Mouse (Mus musculus): ENCODE results near the gene Zdhhc5. TPM values are rescaled to one million over a fixed set of nuclear protein-coding genes. Genes with fewer than 3 reads are reported as not detected.
A peak's percentile ranks its signal among the peaks of the same experiment; 100 is the strongest.

Gene Zdhhc5
- total RNA-seq (2012; rRNA removed) (26.4 and 29.3 TPM in 2 replicates), polyA plus RNA-seq (2012; ENCODE audit: insufficient read depth in 1 of 2, insufficient read length in 2 of 2, low read depth in 1 of 2, low replicate concordance in 2 of 2, missing spikeins in 1 of 2) (10 to 100 TPM in 1 of 2 experiments, not detected in 1; 42.9 TPM)

GRCm38 (mm10) chr2:84714811-84715561 lies at the start of gene Zdhhc5:
Gene Zdhhc5, minus strand, starts transcription at chr2:84715180.
- H3K27ac ChIP-seq (ENCODE audit: control insufficient read depth, low read depth, low read length), result peak within 1 kb of the TSS; percentile 98
- peaks cover 35% of the 10 kb centered on the region for H3K79me2 ChIP-seq (ENCODE audit: control insufficient read depth, insufficient read depth, low read length, poor library complexity)
- H3K4me3 ChIP-seq (ENCODE audit: control insufficient read depth in 1 of 2, insufficient read depth in 1 of 2, low read depth in 2 of 2, low read length in 2 of 2), result peak within 1 kb of the TSS; percentile 92
- no peaks in the 10 kb centered on the region for H3K27me3 ChIP-seq (ENCODE audit: control insufficient read depth in 1 of 2, insufficient read depth in 2 of 2, low read length in 2 of 2)
- peaks cover 1 to 23% of the 10 kb centered on the region in 2 experiments for H3K36me3 ChIP-seq (ENCODE audit: control insufficient read depth in 1 of 2, insufficient read depth in 2 of 2, low read length in 2 of 2)
- H3K4me1 ChIP-seq (ENCODE audit: control insufficient read depth in 1 of 2, insufficient read depth in 2 of 2, low read length in 2 of 2), result peaks cover 0 to 11% of the 10 kb centered on the region in 2 experiments; a peak in 2 of 4 replicates
- H3K9ac ChIP-seq (ENCODE audit: control insufficient read depth, low read depth, low read length, poor library complexity, severe bottlenecking), result peak within 1 kb of the TSS; percentile 99
- no peaks in the 10 kb centered on the region for H3K9me3 ChIP-seq (replicated peaks; ENCODE audit: insufficient read depth, low read length)
- DNase-seq (ENCODE audit: low read depth, low spot score), result peak; percentile 98
- TF ChIP-seq MXI1 (IDR thresholded peaks at IDR 0.05; ENCODE audit: low read depth, low read length), result peak; percentile 39
- no peak for TF ChIP-seq CTCF (IDR thresholded peaks at IDR 0.05 in 2 of 3, conservative IDR thresholded peaks at IDR 0.05 in 1 of 3; ENCODE audit: control insufficient read depth in 1 of 3, insufficient read depth in 1 of 3, low read depth in 2 of 3, low read length in 3 of 3, poor library complexity in 1 of 3, severe bottlenecking in 1 of 3)
- peak; percentile 77 for TF ChIP-seq POLR2AphosphoS2 (IDR thresholded peaks at IDR 0.05; ENCODE audit: low read length)
- TF ChIP-seq MYC (IDR thresholded peaks at IDR 0.05; ENCODE audit: low read depth, low read length), result no peak
- TF ChIP-seq CHD2 (IDR thresholded peaks at IDR 0.05; ENCODE audit: low read length), result no peak
- TF ChIP-seq POLR2AphosphoS5 (IDR thresholded peaks at IDR 0.05; ENCODE audit: borderline replicate concordance, low read depth, low read length), result no peak
- no peak for TF ChIP-seq MEF2A (IDR thresholded peaks at IDR 0.05; ENCODE audit: extremely low read depth, insufficient replicate concordance, low read depth, low read length, poor library complexity, severe bottlenecking)
- TF ChIP-seq KAT2A (conservative IDR thresholded peaks at IDR 0.05; ENCODE audit: low read depth, low read length), result no peak
- no peak for TF ChIP-seq MYB (IDR thresholded peaks at IDR 0.05; ENCODE audit: low read depth, low read length)
- TF ChIP-seq MAFK (IDR thresholded peaks at IDR 0.05; ENCODE audit: borderline replicate concordance, low read depth, low read length), result no peak
- TF ChIP-seq TBP (IDR thresholded peaks at IDR 0.05; ENCODE audit: low read depth, low read length), result peak; percentile 12; the same call in 1 of the 2 replicates
- TF ChIP-seq EP300 (IDR thresholded peaks at IDR 0.05; ENCODE audit: low read depth in 1 of 2, low read length in 2 of 2), result peak in 1 of 2 experiments; percentile 24; a peak in 1 of 4 replicates
- TF ChIP-seq GABPA (IDR thresholded peaks at IDR 0.05; ENCODE audit: low read depth, low read length), result no peak
- TF ChIP-seq SMC3 (IDR thresholded peaks at IDR 0.05; ENCODE audit: low read depth, low read length), result no peak
- no peak for TF ChIP-seq BHLHE40 (IDR thresholded peaks at IDR 0.05; ENCODE audit: borderline replicate concordance, low read depth, low read length)
- TF ChIP-seq USF1 (IDR thresholded peaks at IDR 0.05; ENCODE audit: low read depth, low read length), result no peak
- peak; percentile 59 for TF ChIP-seq NRF1 (IDR thresholded peaks at IDR 0.05; ENCODE audit: insufficient read depth, low read depth, low read length, poor library complexity, severe bottlenecking)
- peak; percentile 49; the same call in 1 of the 2 replicates for TF ChIP-seq TCF12 (IDR thresholded peaks at IDR 0.05; ENCODE audit: low read depth, low read length)
- TF ChIP-seq MAZ (IDR thresholded peaks at IDR 0.05; ENCODE audit: low read depth, low read length), result peak; percentile 60
- TF ChIP-seq USF2 (IDR thresholded peaks at IDR 0.05; ENCODE audit: borderline replicate concordance in 1 of 2, insufficient read depth in 1 of 2, low read depth in 1 of 2, low read length in 2 of 2), result no peak
- no peak; the same call in 1 of the 2 replicates for TF ChIP-seq SIN3A (IDR thresholded peaks at IDR 0.05; ENCODE audit: low read length)
- peak; percentile 73 to 85; a peak in 3 of 4 replicates for TF ChIP-seq POLR2A (IDR thresholded peaks at IDR 0.05; ENCODE audit: control insufficient read depth in 1 of 2, insufficient read depth in 1 of 2, low read depth in 1 of 2, low read length in 2 of 2, poor library complexity in 1 of 2)
- TF ChIP-seq ETS1 (IDR thresholded peaks at IDR 0.05; ENCODE audit: low read depth, low read length), result peak; percentile 5; the same call in 1 of the 2 replicates
- TF ChIP-seq TAL1 (IDR thresholded peaks at IDR 0.05; ENCODE audit: low read length), result no peak
- no peak for TF ChIP-seq RAD21 (IDR thresholded peaks at IDR 0.05; ENCODE audit: low read depth, low read length)
- peak; percentile 64; the same call in 1 of the 2 replicates for TF ChIP-seq MAX (IDR thresholded peaks at IDR 0.05; ENCODE audit: low read length)
- no peak for TF ChIP-seq E2F4 (IDR thresholded peaks at IDR 0.05; ENCODE audit: borderline replicate concordance, low read depth, low read length)
- TF ChIP-seq ZMIZ1 (IDR thresholded peaks at IDR 0.05; ENCODE audit: low read depth, low read length), result peak; percentile 85
- TF ChIP-seq RCOR1 (IDR thresholded peaks at IDR 0.05; ENCODE audit: low read depth, low read length), result no peak
- peak; percentile 49; the same call in 1 of the 2 replicates for TF ChIP-seq ELF1 (IDR thresholded peaks at IDR 0.05; ENCODE audit: low read depth, low read length)
- no peak for TF ChIP-seq ZKSCAN1 (IDR thresholded peaks at IDR 0.05; ENCODE audit: low read depth, low read length)
- TF ChIP-seq ZNF384 (IDR thresholded peaks at IDR 0.05; ENCODE audit: low read depth, low read length), result no peak
- no peak for TF ChIP-seq ZC3H11A (IDR thresholded peaks at IDR 0.05; ENCODE audit: low read depth, low read length)
- TF ChIP-seq CHD1 (IDR thresholded peaks at IDR 0.05; ENCODE audit: low read depth, low read length), result no peak
- no peak for TF ChIP-seq HCFC1 (IDR thresholded peaks at IDR 0.05; ENCODE audit: low read depth, low read length)
